Mouse (Mus musculus): ENCODE data around the gene Mcur1.

DNA sequence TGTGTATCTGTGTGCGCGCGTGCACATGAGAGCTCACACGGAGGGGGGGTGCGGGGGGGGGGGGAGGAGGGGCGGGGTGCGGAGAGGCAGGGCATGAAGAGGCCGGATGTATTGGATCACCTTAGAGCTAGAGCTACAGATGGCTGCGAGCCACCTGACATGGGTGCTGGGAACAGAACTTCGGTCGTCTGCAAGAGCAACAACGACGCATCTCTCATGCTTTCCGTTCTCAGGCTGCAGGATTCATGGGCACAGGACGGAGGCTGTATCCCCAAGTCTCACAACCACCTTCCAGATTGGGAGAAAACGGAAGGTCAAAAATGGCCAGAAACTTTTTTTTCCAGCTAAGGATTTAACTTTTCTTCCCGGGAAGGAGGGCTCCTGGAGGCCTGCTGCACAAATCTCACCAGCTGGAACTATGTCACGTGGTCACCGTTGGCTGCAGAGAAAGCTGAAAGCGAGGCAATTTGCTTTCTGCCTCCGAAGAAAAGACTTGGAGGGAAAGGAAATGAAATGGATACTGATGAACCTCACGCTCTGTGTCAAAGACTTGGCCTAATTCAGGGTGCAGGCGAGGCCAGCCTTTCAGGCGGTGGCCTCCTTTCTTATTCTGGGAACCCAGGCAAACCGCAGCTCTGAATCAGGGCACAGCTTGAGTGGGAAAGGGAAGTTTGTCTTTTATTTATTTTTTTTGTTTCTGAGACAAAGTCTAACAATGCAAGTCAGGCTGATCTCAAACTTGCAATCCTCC is 7.3 kb upstream of the Mcur1 start:
- TF ChIP-seq CTCF (IDR thresholded peaks at IDR 0.05; ENCODE audit: low read depth, low read length) (no peak), POLR2A (IDR thresholded peaks at IDR 0.05; ENCODE audit: borderline replicate concordance, low read depth, low read length) (no peak)
